Mouse (Mus musculus): ENCODE data around the gene Rerg. TPM values are rescaled to one million over a fixed set of nuclear protein-coding genes. Genes with fewer than 3 reads are reported as not detected.
A peak's percentile ranks its signal among the peaks of the same experiment; 100 is the strongest.

The Rerg gene
- polyA plus RNA-seq, 1 experiment from 2014 or later: 5.1 TPM

DNA sequence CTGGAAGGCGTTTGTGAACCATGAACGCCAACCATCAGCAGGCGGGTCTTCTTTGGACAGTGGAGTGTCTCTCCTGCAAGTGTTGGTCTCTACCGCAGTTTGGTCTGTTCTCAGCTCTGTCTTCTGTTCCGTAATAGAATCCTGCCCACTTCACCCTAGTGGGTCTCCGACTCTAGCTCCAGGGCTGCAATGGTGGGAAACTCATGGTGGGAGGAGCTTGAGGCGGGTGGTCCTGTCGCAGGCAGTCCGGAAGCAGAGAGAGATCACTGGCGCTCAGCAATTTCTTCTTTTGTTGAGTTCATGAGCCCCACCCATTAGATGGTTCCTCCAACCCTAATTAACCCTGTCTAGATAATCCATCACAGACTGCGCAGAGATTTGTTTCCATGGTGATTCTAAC is 20.7 kb upstream of the Rerg start:
- Histone ChIP-seq H3K36me3 (no peaks in the 10 kb centered on the region), H3K4me1 (replicated peaks) (no peaks in the 10 kb centered on the region), H3K9me3 (no peaks in the 10 kb centered on the region), H3K4me2 (no peak overlapping the region), H3K4me3 (replicated peaks) (no peak overlapping the region), H3K27me3 (0 out of 2 replicates have a peak, but pooled peaks cover 3% of the 10 kb centered on the region), H3K27ac (no peak overlapping the region), H3K9ac (replicated peaks) (no peak overlapping the region)
- 91% methylated on average over 11 of the region's 11 CpGs for WGBS
- ATAC-seq (ENCODE audit: insufficient number of reproducible peaks, insufficient read depth, low FRiP score, low TSS enrichment, low read depth): no peak

DNA sequence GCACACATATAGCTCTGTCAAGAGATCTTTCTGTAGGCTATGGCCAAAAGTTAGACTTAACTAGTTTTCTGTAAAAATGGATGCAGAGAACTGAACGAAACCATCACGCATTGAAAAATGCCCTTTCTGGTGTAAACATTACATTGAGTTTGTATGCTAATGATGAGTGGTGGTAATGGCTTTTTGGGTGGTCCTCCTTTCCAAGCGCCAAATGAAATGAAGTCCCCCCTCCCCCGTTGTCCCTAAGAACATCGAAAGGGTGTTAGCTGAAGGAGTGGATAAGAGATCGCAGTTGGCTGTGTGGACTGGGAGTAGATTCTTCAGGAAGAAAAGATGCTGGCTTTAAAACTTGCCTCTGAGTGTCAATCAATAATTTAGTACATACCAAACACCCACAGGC is 20.3 kb upstream of the Rerg start:
- ATAC-seq (ENCODE audit: insufficient number of reproducible peaks, insufficient read depth, low FRiP score, low TSS enrichment, low read depth): no peak
- H3K4me2 ChIP-seq: no peak overlapping the region
- H3K27me3 ChIP-seq: 0 out of 2 replicates have a peak, but pooled peaks cover 3% of the 10 kb centered on the region
- H3K9ac ChIP-seq (replicated peaks): no peak overlapping the region
- no peak overlapping the region for H3K27ac ChIP-seq
- no peaks in the 10 kb centered on the region for H3K9me3 ChIP-seq
- H3K4me1 ChIP-seq (replicated peaks): no peaks in the 10 kb centered on the region
- no peak overlapping the region for H3K4me3 ChIP-seq (replicated peaks)
- WGBS: 91% methylated on average over 6 of the region's 6 CpGs
- H3K36me3 ChIP-seq: no peaks in the 10 kb centered on the region

DNA sequence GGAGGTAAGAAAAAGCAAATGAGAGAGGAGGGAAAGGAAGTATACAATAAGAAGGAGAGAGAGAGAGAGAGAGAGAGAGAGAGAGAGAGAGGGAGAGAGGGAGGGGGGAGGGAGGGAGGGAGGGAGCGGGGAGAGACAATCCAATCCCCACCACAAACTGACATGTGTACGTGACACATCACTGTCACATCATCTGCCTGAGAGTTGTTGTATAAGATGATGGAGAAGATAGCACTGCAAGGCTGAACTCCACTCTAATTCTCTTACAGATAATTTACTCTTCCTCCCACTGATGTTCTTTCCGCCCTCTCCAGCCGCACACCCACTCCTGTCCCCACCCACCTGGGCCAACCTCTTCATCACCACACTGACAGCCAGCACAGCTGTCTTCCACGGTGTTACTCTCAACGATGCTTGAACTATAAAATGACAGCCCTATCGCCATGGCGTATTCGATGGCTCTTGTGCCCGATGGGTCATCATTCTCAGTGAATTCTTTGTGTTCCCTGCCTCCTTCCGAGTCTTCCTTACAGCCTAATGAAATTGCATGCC is 18.2 kb upstream of the Rerg start:
- no peaks in the 10 kb centered on the region for H3K36me3 ChIP-seq
- no peaks in the 10 kb centered on the region for H3K9me3 ChIP-seq
- H3K9ac ChIP-seq (replicated peaks): no peak overlapping the region
- H3K4me2 ChIP-seq: no peak overlapping the region
- H3K4me1 ChIP-seq (replicated peaks): no peaks in the 10 kb centered on the region
- no peak overlapping the region for H3K4me3 ChIP-seq (replicated peaks)
- 0 out of 2 replicates have a peak, but pooled peaks cover 3% of the 10 kb centered on the region for H3K27me3 ChIP-seq
- H3K27ac ChIP-seq: no peak overlapping the region
- 45% methylated on average over 11 of the region's 11 CpGs for WGBS
- ATAC-seq (ENCODE audit: insufficient number of reproducible peaks, insufficient read depth, low FRiP score, low TSS enrichment, low read depth): no peak

- Histone ChIP-seq H3K4me2 (no peak overlapping the region), H3K9me3 (no peaks in the 10 kb centered on the region), H3K4me1 (replicated peaks) (no peaks in the 10 kb centered on the region), H3K4me3 (replicated peaks) (no peak overlapping the region), H3K27ac (no peak overlapping the region), H3K27me3 (0 out of 2 replicates have a peak, but pooled peaks cover 3% of the 10 kb centered on the region), H3K9ac (replicated peaks) (no peak overlapping the region), H3K36me3 (no peaks in the 10 kb centered on the region)
- 86% methylated on average over 3 of the region's 3 CpGs for WGBS
- no peak for ATAC-seq (ENCODE audit: insufficient number of reproducible peaks, insufficient read depth, low FRiP score, low TSS enrichment, low read depth)
These were observed 17.1 kb upstream of the Rerg start for GRCm38 (mm10) chr6:137187426-137187825.

GRCm38 (mm10) chr6:137180636-137181035 is 10.3 kb upstream of the Rerg start:
- peaks cover 4% of the 10 kb centered on the region; the same call in 1 of the 2 replicates for H3K4me1 ChIP-seq (replicated peaks)
- no peak overlapping the region for H3K9ac ChIP-seq (replicated peaks)
- no peaks in the 10 kb centered on the region for H3K36me3 ChIP-seq
- H3K27ac ChIP-seq: no peak overlapping the region
- ATAC-seq (ENCODE audit: insufficient number of reproducible peaks, insufficient read depth, low FRiP score, low TSS enrichment, low read depth): no peak
- no peak overlapping the region for H3K4me3 ChIP-seq (replicated peaks)
- no peak overlapping the region for H3K4me2 ChIP-seq
- no peaks in the 10 kb centered on the region for H3K9me3 ChIP-seq
- WGBS: 55% methylated on average over 6 of the region's 6 CpGs
- H3K27me3 ChIP-seq: peaks cover 5% of the 10 kb centered on the region; the same call in 1 of the 2 replicates

DNA sequence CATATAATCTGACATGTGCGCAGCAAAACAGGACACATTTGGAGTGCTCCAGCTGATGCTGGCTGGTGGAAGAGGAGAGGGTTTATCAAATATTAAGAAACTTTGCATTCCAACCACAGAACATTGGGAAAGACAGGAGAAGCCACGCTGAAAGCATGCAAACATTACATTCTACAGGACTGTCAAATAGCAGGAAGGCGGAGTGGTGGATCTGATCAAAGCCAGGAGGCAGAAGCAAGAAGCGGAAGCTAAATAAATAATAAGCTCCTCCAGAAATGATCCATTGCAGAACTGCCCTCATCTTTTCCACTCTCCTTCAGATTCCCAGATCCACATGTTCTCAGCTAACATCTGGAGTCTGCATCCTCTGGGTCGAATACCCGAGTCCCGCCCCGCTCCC is 9.8 kb upstream of the Rerg start:
- no peaks in the 10 kb centered on the region for H3K36me3 ChIP-seq
- H3K27ac ChIP-seq: no peak overlapping the region
- H3K4me1 ChIP-seq (replicated peaks): peaks cover 4% of the 10 kb centered on the region; the same call in 1 of the 2 replicates
- 24% methylated on average over 8 of the region's 8 CpGs for WGBS
- peaks cover 5% of the 10 kb centered on the region; the same call in 1 of the 2 replicates for H3K27me3 ChIP-seq
- no peak overlapping the region for H3K4me2 ChIP-seq
- H3K9ac ChIP-seq (replicated peaks): no peak overlapping the region
- ATAC-seq (ENCODE audit: insufficient number of reproducible peaks, insufficient read depth, low FRiP score, low TSS enrichment, low read depth): no peak
- no peak overlapping the region for H3K4me3 ChIP-seq (replicated peaks)
- no peaks in the 10 kb centered on the region for H3K9me3 ChIP-seq

DNA sequence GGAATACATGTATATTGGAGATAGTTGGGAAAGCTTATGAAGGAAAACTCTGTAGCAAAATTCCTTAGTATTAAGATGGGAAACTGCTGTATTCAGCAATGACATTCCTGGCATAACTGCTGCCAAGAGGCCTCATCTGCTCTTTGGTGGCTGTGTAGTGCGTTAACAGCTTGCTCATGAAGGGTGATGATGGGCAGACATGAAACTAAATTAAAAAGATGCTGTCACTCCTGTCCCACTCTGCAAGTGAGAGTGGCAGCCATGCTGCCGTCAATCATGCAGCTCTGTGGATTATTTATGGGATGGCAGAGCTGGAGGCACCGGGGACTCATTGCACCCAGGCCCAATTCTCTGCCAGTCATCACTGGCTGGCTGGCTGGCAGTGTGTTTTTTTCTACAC is 8.7 kb upstream of the Rerg start:
- no peak overlapping the region for H3K4me2 ChIP-seq
- no peaks in the 10 kb centered on the region for H3K9me3 ChIP-seq
- peaks cover 5% of the 10 kb centered on the region; the same call in 1 of the 2 replicates for H3K27me3 ChIP-seq
- H3K4me3 ChIP-seq (replicated peaks): no peak overlapping the region
- H3K36me3 ChIP-seq: no peaks in the 10 kb centered on the region
- 41% methylated on average over 3 of the region's 3 CpGs for WGBS
- no peak overlapping the region for H3K27ac ChIP-seq
- H3K4me1 ChIP-seq (replicated peaks): peaks cover 4% of the 10 kb centered on the region; the same call in 1 of the 2 replicates
- no peak overlapping the region for H3K9ac ChIP-seq (replicated peaks)
- no peak for ATAC-seq (ENCODE audit: insufficient number of reproducible peaks, insufficient read depth, low FRiP score, low TSS enrichment, low read depth)

DNA sequence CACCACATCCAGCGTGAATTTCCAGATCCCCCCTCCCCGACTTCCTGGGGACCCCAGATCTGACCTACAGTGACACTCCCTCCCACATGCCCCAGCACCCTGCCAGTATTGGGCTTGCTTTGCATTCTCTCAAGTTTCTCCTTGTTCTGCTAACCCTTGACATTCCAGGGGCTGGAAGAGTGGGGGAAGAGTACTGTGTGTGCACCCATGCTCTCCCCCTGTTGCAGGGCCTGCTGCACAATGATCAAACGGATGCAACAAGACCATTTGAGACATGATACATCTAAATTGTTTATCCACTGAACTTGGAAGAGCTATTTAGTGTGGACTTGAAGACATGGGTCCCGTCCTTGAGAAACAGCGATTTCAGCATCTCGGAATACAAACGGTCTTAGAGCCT is 349 bp upstream of the Rerg start:
- 37% methylated on average over 7 of the region's 7 CpGs for WGBS
- peaks cover 33% of the 10 kb centered on the region for H3K27me3 ChIP-seq
- H3K9me3 ChIP-seq: no peaks in the 10 kb centered on the region
- H3K4me2 ChIP-seq: no peak overlapping the region
- no peak overlapping the region for H3K27ac ChIP-seq
- H3K4me1 ChIP-seq (replicated peaks): peaks cover 19% of the 10 kb centered on the region
- H3K9ac ChIP-seq (replicated peaks): no peak overlapping the region
- H3K36me3 ChIP-seq: no peaks in the 10 kb centered on the region
- no peak overlapping the region for H3K4me3 ChIP-seq (replicated peaks)
- ATAC-seq (ENCODE audit: insufficient number of reproducible peaks, insufficient read depth, low FRiP score, low TSS enrichment, low read depth): no peak

- Histone ChIP-seq H3K27me3 (peaks cover 33% of the 10 kb centered on the region), H3K4me1 (replicated peaks) (peaks cover 19% of the 10 kb centered on the region), H3K27ac (no peak overlapping the region), H3K4me3 (replicated peaks) (peak overlapping the region; percentile 56), H3K36me3 (no peaks in the 10 kb centered on the region), H3K9me3 (no peaks in the 10 kb centered on the region), H3K4me2 (peak overlapping the region; percentile 94), H3K9ac (replicated peaks) (peak overlapping the region; percentile 60)
- ATAC-seq (ENCODE audit: insufficient number of reproducible peaks, insufficient read depth, low FRiP score, low TSS enrichment, low read depth): peak; percentile 81
- whole genome bisulfite sequencing: under 1% methylated on average over 53 of the region's 53 CpGs
These were observed 927 bp downstream of the Rerg start for GRCm38 (mm10) chr6:137169171-137169968.

GRCm38 (mm10) chr6:137166843-137167242 is 3.5 kb downstream of the Rerg start:
- Histone ChIP-seq H3K4me1 (replicated peaks) (peaks cover 19% of the 10 kb centered on the region), H3K9me3 (no peaks in the 10 kb centered on the region), H3K4me3 (replicated peaks) (no peak overlapping the region), H3K4me2 (no peak overlapping the region), H3K36me3 (no peaks in the 10 kb centered on the region), H3K27ac (no peak overlapping the region), H3K27me3 (peaks cover 32% of the 10 kb centered on the region), H3K9ac (replicated peaks) (no peak overlapping the region)
- WGBS: 26% methylated on average over 4 of the region's 4 CpGs
- no peak for ATAC-seq (ENCODE audit: insufficient number of reproducible peaks, insufficient read depth, low FRiP score, low TSS enrichment, low read depth)

GRCm38 (mm10) chr6:137163571-137163970 is 6.7 kb downstream of the Rerg start:
- Histone ChIP-seq H3K36me3 (no peaks in the 10 kb centered on the region), H3K4me3 (replicated peaks) (no peak overlapping the region), H3K4me2 (no peak overlapping the region), H3K9ac (replicated peaks) (no peak overlapping the region), H3K9me3 (no peaks in the 10 kb centered on the region), H3K27me3 (peaks cover 12% of the 10 kb centered on the region; the same call in 1 of the 2 replicates), H3K4me1 (replicated peaks) (peaks cover 8% of the 10 kb centered on the region), H3K27ac (no peak overlapping the region)
- no peak for ATAC-seq (ENCODE audit: insufficient number of reproducible peaks, insufficient read depth, low FRiP score, low TSS enrichment, low read depth)
- WGBS: 61% methylated on average over 10 of the region's 10 CpGs
